25 mouse cellular contexts compared by ENCODE assay signal in the genomic region with DNA sequence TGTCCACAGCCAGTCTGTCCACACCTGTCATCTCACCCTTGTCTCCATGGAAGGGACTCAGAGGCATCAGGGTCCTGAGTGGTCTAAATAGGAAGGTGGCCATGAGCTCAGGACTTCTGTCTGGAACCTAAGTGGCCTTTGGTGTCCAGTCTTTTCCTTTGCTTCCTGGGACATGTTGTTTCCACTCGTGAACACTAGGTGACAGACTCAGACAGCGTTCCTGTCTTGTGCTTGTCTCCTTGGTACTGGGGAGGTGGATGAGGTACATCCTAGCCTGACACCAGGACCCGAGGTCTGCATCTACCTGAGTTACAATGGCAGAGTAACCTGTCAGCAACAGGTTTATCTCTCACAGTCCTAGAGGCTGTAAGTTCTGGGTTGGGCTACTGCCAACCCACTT.
DNase-seq lines count a peak whose midpoint lies in the region; TF ChIP-seq lines count a peak whose summit lies in the region.
"Had no signal": no experiment of that assay in that cellular context is flagged by ENCODE, and none has a peak within 500 bp of the region (broad histone marks: within the 10 kb centered on the region; RNA-seq: fewer than 3 reads in every experiment).

No protein-coding gene starts in this region.

- TF ChIP-seq CTCF in cerebellum, adult 2 months (IDR thresholded peaks at IDR 0.05; ENCODE audit: borderline replicate concordance, insufficient read depth, low read depth, low read length) = peak; percentile 44; the same call in 1 of the 2 replicates
- peak; percentile 38 for TF ChIP-seq CTCF in heart, adult 2 months (IDR thresholded peaks at IDR 0.05)
- peak; percentile 68 for TF ChIP-seq CTCF in layer of hippocampus, adult 2 months (conservative IDR thresholded peaks at IDR 0.05)
- peak; percentile 38; the same call in 1 of the 2 replicates for TF ChIP-seq CTCF in brain, embryonic 14.5 days (IDR thresholded peaks at IDR 0.05; ENCODE audit: borderline replicate concordance, extremely low read depth, insufficient read depth, insufficient read length)

- 45% methylated on average over 3 of the region's 3 CpGs for WGBS in cerebellum, adult 2 months
- 38% methylated on average over 3 of the region's 3 CpGs for WGBS in heart, adult 2 months

- no peak for TF ChIP-seq EP300 in heart, adult 2 months (IDR thresholded peaks at IDR 0.05; ENCODE audit: insufficient read depth, low read depth, low read length)

- H3K79me2 ChIP-seq in heart, adult 2 months (replicated peaks; ENCODE audit: control insufficient read depth, insufficient read depth, low read length) = no peaks in the 10 kb centered on the region

- no peak overlapping the region for H3K27ac ChIP-seq in cerebellum, adult 2 months (ENCODE audit: insufficient read depth, low read length)
- H3K27ac ChIP-seq in heart, adult 2 months = no peak overlapping the region
- H3K27ac ChIP-seq in layer of hippocampus, adult 2 months = no peak overlapping the region
- H3K27ac ChIP-seq: limb, embryonic 10.5 days; limb, embryonic 15.5 days; liver, embryonic 13.5 days; midbrain, embryonic 15.5 days; neural tube, embryonic 12.5 days had no signal

- intact Hi-C loops in heart, adult 2 months (cut with DNase I) = no loop called here

- H3K36me3 ChIP-seq in heart, adult 2 months (ENCODE audit: control insufficient read depth, insufficient read depth, low read length) = no peaks in the 10 kb centered on the region
- H3K36me3 ChIP-seq: heart, embryonic 12.5 days; limb, embryonic 10.5 days; limb, embryonic 15.5 days; liver, embryonic 13.5 days had no signal

- H3K9ac ChIP-seq in heart, adult 2 months (ENCODE audit: low read depth, low read length) = no peak overlapping the region
- H3K9ac ChIP-seq: heart, embryonic 12.5 days; limb, embryonic 15.5 days; liver, embryonic 13.5 days; midbrain, embryonic 15.5 days; neural tube, embryonic 12.5 days had no signal

- H3K27me3 ChIP-seq in cerebellum, adult 2 months (ENCODE audit: control insufficient read depth, insufficient read depth, low read length) = no peaks in the 10 kb centered on the region
- H3K27me3 ChIP-seq in heart, adult 2 months (ENCODE audit: control insufficient read depth, insufficient read depth, low read length) = no peaks in the 10 kb centered on the region
- H3K27me3 ChIP-seq: heart, embryonic 12.5 days; limb, embryonic 15.5 days; liver, embryonic 13.5 days; midbrain, embryonic 15.5 days; neural tube, embryonic 12.5 days; Patski had no signal

- no peak for DNase-seq in cerebellum, adult 2 months
- DNase-seq in cerebellum, adult 11-12 months = no peak
- no peak for DNase-seq in heart, adult 2 months
- DNase-seq in heart, adult 9 months (ENCODE audit: low spot score in 2 of 2) = no peak
- no peak for DNase-seq in layer of hippocampus, adult 2 months (ENCODE audit: low spot score in 2 of 2)
- DNase-seq in layer of hippocampus, adult 11-12 months (ENCODE audit: low spot score) = no peak
- no peak for DNase-seq in brain, embryonic 14.5 days (ENCODE audit: low read depth)
- DNase-seq in neural tube, embryonic 10.5 days (ENCODE audit: extremely low spot score, low spot score) = no peak
- DNase-seq: adrenal gland, postnatal 10 days; cerebellum, adult 11 months; cerebellum, postnatal 10 days; gastrocnemius, postnatal 10 days; heart, postnatal 10 days; kidney, adult 9 months; kidney, postnatal 25 days; liver, embryonic 13.5 days; lung, adult 18-20 months; lung, postnatal 14 days; right cerebral cortex, adult 18-20 months had no signal

- H3K4me3 ChIP-seq in cerebellum, adult 2 months (replicated peaks; ENCODE audit: insufficient read depth, low read depth, low read length) = no peak overlapping the region
- H3K4me3 ChIP-seq in heart, adult 2 months = no peak overlapping the region
- no peak overlapping the region for H3K4me3 ChIP-seq in layer of hippocampus, adult 2 months
- H3K4me3 ChIP-seq: heart, embryonic 12.5 days; limb, embryonic 10.5 days; limb, embryonic 15.5 days; liver, embryonic 13.5 days; midbrain, embryonic 15.5 days; neural tube, embryonic 12.5 days had no signal

- peaks cover 11% of the 10 kb centered on the region for H3K4me1 ChIP-seq in cerebellum, adult 2 months (ENCODE audit: control insufficient read depth, insufficient read depth, low read length)
- H3K4me1 ChIP-seq in heart, adult 2 months (ENCODE audit: control insufficient read depth, insufficient read depth, low read length) = no peaks in the 10 kb centered on the region
- H3K4me1 ChIP-seq: heart, embryonic 12.5 days; limb, embryonic 10.5 days; limb, embryonic 15.5 days; liver, embryonic 13.5 days; midbrain, embryonic 15.5 days; neural tube, embryonic 12.5 days had no signal

- no peak for TF ChIP-seq POLR2A in cerebellum, adult 2 months (IDR thresholded peaks at IDR 0.05; ENCODE audit: borderline replicate concordance, insufficient read depth, low read length)
- no peak for TF ChIP-seq POLR2A in heart, adult 2 months (IDR thresholded peaks at IDR 0.05; ENCODE audit: insufficient read depth, low read depth, low read length)
- TF ChIP-seq POLR2A in brain, embryonic 14.5 days (IDR thresholded peaks at IDR 0.05; ENCODE audit: borderline replicate concordance, extremely low read depth, insufficient read depth, insufficient read length, poor library complexity, severe bottlenecking) = no peak
